Mouse (Mus musculus) embryonic fibroblast, embryonic 13.5 days (primary cell): ENCODE data around the gene Bcat1. TPM values are rescaled to one million over a fixed set of nuclear protein-coding genes. Genes with fewer than 3 reads are reported as not detected.

Experiments used
- H3K27ac ChIP-seq: 2 replicates; pipeline ENCODE4 v1.5.1; 2012; ENCODE audit warnings: low read length, control low read depth, inconsistent platforms; ENCODE audit not compliant: insufficient read depth
- H3K4me1 ChIP-seq: 2 replicates; pipeline ENCODE4 v1.6.1; 2011; ENCODE audit warnings: low read length; ENCODE audit not compliant: control insufficient read depth, insufficient read depth
- H3K4me3 ChIP-seq: 2 replicates; pipeline ENCODE4 v1.5.1; 2011; ENCODE audit warnings: mild to moderate bottlenecking, control low read depth, low read length; ENCODE audit not compliant: insufficient read depth
- CTCF ChIP-seq: IDR thresholded peaks from 2 replicates; pipeline ENCODE4 v1.5.1; 2011; ENCODE audit warnings: mild to moderate bottlenecking, control low read depth, low read length, moderate library complexity, borderline replicate concordance; ENCODE audit not compliant: insufficient read depth
- POLR2A ChIP-seq: IDR thresholded peaks from 2 replicates; pipeline ENCODE4 v1.6.1; 2011; ENCODE audit warnings: low read depth, mild to moderate bottlenecking, control low read depth, low read length, moderate library complexity
- polyA plus RNA-seq: library from polyadenylated mRNA; stranded (reverse); fragments of >200 nt; gene quantifications from 2 replicates; pipeline ENCODE4 v1.2.4, GENCODE M21; 2011; ENCODE audit warnings: low read depth; ENCODE audit not compliant: missing spikeins, insufficient read length

The Bcat1 gene
- polyA plus RNA-seq, 1 experiment, result 166 TPM

GRCm38 (mm10) chr6:145079087-145079759, 3.2 kb upstream of the Bcat1 start:
- Histone ChIP-seq H3K4me1 (no peaks in the 10 kb centered on the region; the same call in 1 of the 2 replicates), H3K4me3 (no peak overlapping the region), H3K27ac (no peak overlapping the region)
- TF ChIP-seq POLR2A (no peak), CTCF (no peak)

- H3K27ac ChIP-seq, result peak overlapping the region; percentile 79; the same call in 1 of the 2 replicates
- TF ChIP-seq CTCF, result no peak
- no peak for TF ChIP-seq POLR2A
- H3K4me1 ChIP-seq, result peaks cover 2% of the 10 kb centered on the region
- H3K4me3 ChIP-seq, result peak overlapping the region; percentile 79; the same call in 1 of the 2 replicates
These were observed 302 bp upstream of the Bcat1 start for GRCm38 (mm10) chr6:145076286-145076685.

- TF ChIP-seq POLR2A (peak; percentile 81), CTCF (no peak)
- Histone ChIP-seq H3K4me3 (peak overlapping the region; percentile 79), H3K27ac (peak overlapping the region; percentile 79), H3K4me1 (peaks cover 2% of the 10 kb centered on the region)
These were observed 866 bp downstream of the Bcat1 start for GRCm38 (mm10) chr6:145075088-145075547.

GRCm38 (mm10) chr6:145074461-145074860, 1.5 kb downstream of the Bcat1 start:
- H3K4me3 ChIP-seq, result peak overlapping the region; percentile 59
- TF ChIP-seq CTCF (no peak), POLR2A (no peak)
- H3K4me1 ChIP-seq, result peaks cover 2% of the 10 kb centered on the region
- no peak overlapping the region for H3K27ac ChIP-seq

GRCm38 (mm10) chr6:145069921-145070320, 6.1 kb downstream of the Bcat1 start:
- TF ChIP-seq CTCF, result no peak
- TF ChIP-seq POLR2A, result no peak
- no peak overlapping the region for H3K4me3 ChIP-seq
- no peak overlapping the region for H3K27ac ChIP-seq
- H3K4me1 ChIP-seq, result peaks cover 5% of the 10 kb centered on the region

- no peak for TF ChIP-seq CTCF
- TF ChIP-seq POLR2A, result no peak
- Histone ChIP-seq H3K27ac (no peak overlapping the region), H3K4me1 (peaks cover 5% of the 10 kb centered on the region), H3K4me3 (no peak overlapping the region)
These were observed 6.6 kb downstream of the Bcat1 start for GRCm38 (mm10) chr6:145069397-145069796.

- TF ChIP-seq CTCF (no peak), POLR2A (no peak)
- H3K27ac ChIP-seq, result no peak overlapping the region
- peaks cover 5% of the 10 kb centered on the region; the same call in 1 of the 2 replicates for H3K4me1 ChIP-seq
- no peak overlapping the region for H3K4me3 ChIP-seq
These were observed 8.3 kb downstream of the Bcat1 start for GRCm38 (mm10) chr6:145067679-145068078.

- TF ChIP-seq CTCF, result no peak
- TF ChIP-seq POLR2A, result no peak
- Histone ChIP-seq H3K4me1 (peaks cover 2% of the 10 kb centered on the region; the same call in 1 of the 2 replicates), H3K4me3 (no peak overlapping the region), H3K27ac (no peak overlapping the region)
These were observed 9.6 kb downstream of the Bcat1 start for GRCm38 (mm10) chr6:145066416-145066815.

- peaks cover 2% of the 10 kb centered on the region; the same call in 1 of the 2 replicates for H3K4me1 ChIP-seq
- H3K4me3 ChIP-seq, result no peak overlapping the region
- TF ChIP-seq POLR2A, result no peak
- TF ChIP-seq CTCF, result no peak
These were observed 10.6 kb downstream of the Bcat1 start for GRCm38 (mm10) chr6:145065301-145065845.

GRCm38 (mm10) chr6:145064104-145064503, 11.9 kb downstream of the Bcat1 start:
- no peak overlapping the region for H3K4me3 ChIP-seq
- H3K4me1 ChIP-seq, result peaks cover 2% of the 10 kb centered on the region; the same call in 1 of the 2 replicates
- TF ChIP-seq POLR2A (no peak), CTCF (no peak)
- no peak overlapping the region for H3K27ac ChIP-seq

More at GRCm38 (mm10) chr6:145065301-145065845, 10.6 kb downstream of the Bcat1 start:
- no peak overlapping the region for H3K27ac ChIP-seq
